Mouse (Mus musculus) G1E (cell line): ENCODE data around the gene Mob4.

ENCODE experiments used
- CTCF ChIP-seq: IDR thresholded peaks from 2 replicates; pipeline ENCODE4 v1.5.1; 2012; ENCODE audit warnings: low read depth, low read length, inconsistent platforms, mixed read lengths
- GATA1 ChIP-seq: IDR thresholded peaks from 2 replicates; pipeline ENCODE4 v1.6.1; 2012; ENCODE audit warnings: borderline replicate concordance, low read length, inconsistent platforms, mixed read lengths
- GATA2 ChIP-seq: IDR thresholded peaks from 2 replicates; pipeline ENCODE4 v1.6.1; 2012; ENCODE audit warnings: low read depth, low read length, inconsistent platforms, borderline replicate concordance
- POLR2AphosphoS5 ChIP-seq: IDR thresholded peaks from 2 replicates; pipeline ENCODE4 v1.6.1; 2012; ENCODE audit warnings: low read depth, low read length, inconsistent platforms; ENCODE audit not compliant: insufficient replicate concordance
- TAL1 ChIP-seq: conservative IDR thresholded peaks from 2 replicates; pipeline ENCODE4 v1.6.1; 2012; ENCODE audit warnings: low read depth, low read length, inconsistent platforms, mixed read lengths

GRCm38 (mm10) chr1:55174558-55175034 lies 43.6 kb downstream of the Mob4 start:
- TF ChIP-seq CTCF, result no peak
- TF ChIP-seq GATA1, result no peak
- TF ChIP-seq GATA2, result no peak
- TF ChIP-seq TAL1, result no peak
- TF ChIP-seq POLR2AphosphoS5, result no peak
